Mouse (Mus musculus): Measurements from ENCODE around the gene Map2.

DNA sequence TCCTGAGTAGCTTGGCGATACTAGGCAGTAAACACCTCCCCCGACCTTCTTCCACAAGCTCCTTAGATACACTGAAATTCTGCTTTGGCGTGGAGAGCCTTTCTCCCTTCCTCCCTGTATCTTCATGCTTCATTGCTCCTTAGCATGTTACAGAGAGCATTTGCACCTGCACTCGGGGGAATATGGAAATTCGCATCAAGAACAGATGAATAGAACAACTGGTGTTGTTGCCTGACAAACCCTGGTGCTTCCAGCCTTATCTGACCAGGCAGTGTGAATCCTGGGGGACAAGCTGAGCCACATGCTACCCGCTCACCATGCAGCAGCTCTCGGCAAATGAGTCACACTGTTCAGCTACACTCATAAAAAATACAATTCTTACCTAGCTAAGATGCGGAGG is 213.5 kb downstream of the Map2 start:
- TF ChIP-seq CTCF (IDR thresholded peaks at IDR 0.05; ENCODE audit: control insufficient read depth, insufficient read depth, low read length) (no peak), POLR2A (IDR thresholded peaks at IDR 0.05; ENCODE audit: borderline replicate concordance, control insufficient read depth, low read depth, low read length) (no peak)
